Mouse (Mus musculus) thymus, adult 2 months (tissue): Measurements from ENCODE around the gene Ctsh.

Experiments
- CTCF ChIP-seq: fragments of 200-500 bp; IDR thresholded peaks from 2 replicates; pipeline ENCODE4 v1.5.1; 2012; ENCODE audit warnings: mild to moderate bottlenecking, control low read depth, low read length, moderate library complexity, borderline replicate concordance; ENCODE audit not compliant: control insufficient read depth, poor library complexity, insufficient read depth; ENCODE audit errors: extremely low read depth
- POLR2A ChIP-seq: fragments of 200-500 bp; IDR thresholded peaks from 2 replicates; pipeline ENCODE4 v1.6.1; 2012; ENCODE audit warnings: mild to moderate bottlenecking, low read length, control low read depth, moderate library complexity; ENCODE audit not compliant: control insufficient read depth, poor library complexity, insufficient read depth; ENCODE audit errors: extremely low read depth

DNA sequence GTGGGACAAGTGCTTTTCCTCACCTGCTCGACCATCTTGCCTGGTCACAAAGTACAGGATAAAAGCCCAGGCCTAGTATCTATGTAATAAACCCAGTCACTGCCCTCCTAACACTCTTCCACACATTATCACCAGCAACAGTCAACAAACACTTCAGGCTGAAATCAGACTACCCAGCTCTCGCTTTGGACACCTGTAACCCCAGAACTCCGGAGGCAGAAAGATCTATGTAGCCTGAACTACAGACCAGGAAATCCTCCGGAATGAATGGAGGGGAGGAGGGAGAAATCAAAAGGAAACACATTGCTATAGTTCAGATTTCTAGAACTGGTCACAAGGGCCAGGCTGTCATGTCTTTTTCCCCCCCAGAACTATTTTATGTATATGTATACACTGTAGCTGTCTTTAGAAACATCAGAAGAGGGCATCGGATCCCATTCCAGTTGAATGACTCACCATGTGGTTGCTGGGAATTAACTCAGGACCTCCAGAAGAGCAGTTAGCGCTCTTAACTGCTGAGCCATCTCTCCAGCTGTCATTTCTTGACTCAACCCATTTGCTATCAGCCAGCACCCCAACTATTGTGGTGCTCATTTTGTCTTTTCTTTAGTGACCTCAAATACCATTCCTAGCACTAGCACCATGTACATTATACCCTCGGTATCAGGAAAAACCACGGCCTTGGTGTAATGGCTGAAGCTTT, 31.0 kb downstream of the Ctsh start:
- TF ChIP-seq CTCF (no peak), POLR2A (no peak)
